Mouse (Mus musculus) heart, embryonic 11.5 days (tissue): ENCODE data around the gene Gng12. TPM values are rescaled to one million over a fixed set of nuclear protein-coding genes. Genes with fewer than 3 reads are reported as not detected.

Source experiments
- ATAC-seq: fragments of 200-750 bp; cut with Nextera tagmentation; replicated peaks from 2 replicates; pipeline ENCODE4 v1.8.0; 2017; ENCODE audit warnings: moderate library complexity; ENCODE audit not compliant: insufficient number of reproducible peaks, low FRiP score, low TSS enrichment
- H3K27ac ChIP-seq: fragments of 300-500 bp; sonication (generic); 2 replicates; pipeline ENCODE4 v1.5.1; 2014; ENCODE audit warnings: mild to moderate bottlenecking, low read depth, low read length
- H3K27me3 ChIP-seq: fragments of 300-500 bp; sonication (generic); 2 replicates; pipeline ENCODE4 v1.6.1; 2014; ENCODE audit warnings: mild to moderate bottlenecking, low read length, mixed read lengths; ENCODE audit not compliant: control insufficient read depth, insufficient read depth
- H3K36me3 ChIP-seq: fragments of 300-500 bp; sonication (generic); 2 replicates; pipeline ENCODE4 v1.6.1; 2014; ENCODE audit warnings: mild to moderate bottlenecking, low read length, moderate library complexity, mixed read lengths; ENCODE audit not compliant: control insufficient read depth, insufficient read depth
- H3K4me1 ChIP-seq: fragments of 300-500 bp; sonication (generic); 2 replicates; pipeline ENCODE4 v1.6.1; 2014; ENCODE audit warnings: low read length; ENCODE audit not compliant: control insufficient read depth, insufficient read depth
- H3K4me2 ChIP-seq: fragments of 300-500 bp; sonication (generic); 2 replicates; pipeline ENCODE4 v1.6.1; 2014; ENCODE audit warnings: mild to moderate bottlenecking, moderate library complexity
- H3K4me3 ChIP-seq: fragments of 300-500 bp; sonication (generic); 2 replicates; pipeline ENCODE4 v1.5.1; 2014; ENCODE audit warnings: low read depth, low read length
- H3K9ac ChIP-seq: fragments of 300-500 bp; sonication (generic); 2 replicates; pipeline ENCODE4 v1.6.1; 2014; ENCODE audit warnings: mild to moderate bottlenecking, low read depth, low read length, moderate library complexity
- H3K9me3 ChIP-seq: fragments of 300-500 bp; sonication (generic); replicated peaks from 2 replicates; pipeline ENCODE4 v1.6.1; 2016; ENCODE audit warnings: low read length; ENCODE audit not compliant: control insufficient read depth
- WGBS: fragments of 180-500 bp; shearing (Covaris S2); extraction: QIAGEN DNeasy Blood & Tissue Kit; methylation state at CpG from one replicate; pipeline ENCODE4 v1.1.7; 2014; ENCODE audit not compliant: insufficient replicate concordance; 5-methylcytosine and 5-hydroxymethylcytosine counted together
- polyA plus RNA-seq: library from polyadenylated mRNA; unstranded; fragments of >200 nt; fragmentation: Nextera tagmentation; extraction: Ambion mirVana; gene quantifications from 2 replicates; pipeline ENCODE4 v1.2.1, GENCODE M21; 2014

Gng12 gene
- polyA plus RNA-seq, 1 experiment from 2014 or later, result 64.0 TPM

DNA sequence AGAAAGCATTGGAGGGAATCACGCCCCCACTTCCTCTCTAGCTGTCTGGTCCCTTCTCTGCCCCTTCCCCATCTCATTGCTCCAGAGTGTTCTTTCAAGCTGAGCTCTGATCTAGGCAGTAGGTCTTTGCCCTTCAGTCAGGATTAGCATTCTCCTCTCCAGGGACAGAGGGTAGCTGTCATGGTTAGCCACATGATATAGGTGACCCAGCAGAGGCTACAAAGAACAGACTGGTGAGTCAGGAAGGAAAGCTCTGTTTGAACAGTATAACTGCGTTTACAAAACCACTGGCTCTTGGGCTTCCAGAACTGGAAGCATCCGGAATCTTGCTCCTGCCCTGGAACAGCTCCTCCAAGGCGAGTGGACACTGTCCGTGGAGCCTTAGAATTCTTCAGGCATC lies 87.9 kb downstream of the Gng12 start:
- no peak overlapping the region for H3K4me2 ChIP-seq
- no peaks in the 10 kb centered on the region for H3K9me3 ChIP-seq
- ATAC-seq, result no peak
- H3K4me1 ChIP-seq, result peaks cover 6% of the 10 kb centered on the region
- no peak overlapping the region for H3K9ac ChIP-seq
- no peak overlapping the region for H3K27ac ChIP-seq
- 78% methylated on average over 5 of the region's 5 CpGs for WGBS
- H3K4me3 ChIP-seq, result no peak overlapping the region
- no peaks in the 10 kb centered on the region for H3K36me3 ChIP-seq
- H3K27me3 ChIP-seq, result no peaks in the 10 kb centered on the region

DNA sequence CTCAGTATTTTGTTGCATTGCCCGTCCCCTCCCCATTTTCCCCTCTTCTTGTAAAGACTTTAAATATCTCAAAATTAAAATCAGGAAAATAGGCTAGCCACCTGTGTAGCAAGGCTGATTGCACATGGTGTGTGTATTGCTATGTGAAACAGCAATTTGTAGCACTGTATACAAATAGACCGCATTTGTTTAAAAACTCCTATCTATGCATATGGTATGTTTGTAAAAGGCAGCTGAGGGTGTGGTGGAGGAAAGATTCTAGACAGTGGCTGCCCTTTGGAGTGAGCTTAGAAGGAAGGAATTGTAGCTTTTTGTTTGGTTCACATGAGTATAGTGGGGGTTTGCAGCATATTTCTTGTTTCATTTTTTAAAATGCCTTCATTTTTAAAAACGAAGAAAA lies 88.5 kb downstream of the Gng12 start:
- Histone ChIP-seq H3K4me2 (no peak overlapping the region), H3K4me1 (peaks cover 6% of the 10 kb centered on the region), H3K9me3 (no peaks in the 10 kb centered on the region), H3K4me3 (no peak overlapping the region), H3K27ac (no peak overlapping the region), H3K27me3 (no peaks in the 10 kb centered on the region), H3K36me3 (no peaks in the 10 kb centered on the region), H3K9ac (no peak overlapping the region)
- no peak for ATAC-seq
- 84% methylated on average over 3 of the region's 3 CpGs for WGBS

GRCm38 (mm10) chr6:66985500-66985899 lies 89.3 kb downstream of the Gng12 start:
- no peaks in the 10 kb centered on the region for H3K27me3 ChIP-seq
- H3K9ac ChIP-seq, result no peak overlapping the region
- 60% methylated on average over 7 of the region's 7 CpGs for WGBS
- peaks cover 6% of the 10 kb centered on the region for H3K4me1 ChIP-seq
- H3K4me3 ChIP-seq, result no peak overlapping the region
- no peak overlapping the region for H3K27ac ChIP-seq
- no peak overlapping the region for H3K4me2 ChIP-seq
- ATAC-seq, result no peak
- H3K36me3 ChIP-seq, result no peaks in the 10 kb centered on the region
- no peaks in the 10 kb centered on the region for H3K9me3 ChIP-seq

DNA sequence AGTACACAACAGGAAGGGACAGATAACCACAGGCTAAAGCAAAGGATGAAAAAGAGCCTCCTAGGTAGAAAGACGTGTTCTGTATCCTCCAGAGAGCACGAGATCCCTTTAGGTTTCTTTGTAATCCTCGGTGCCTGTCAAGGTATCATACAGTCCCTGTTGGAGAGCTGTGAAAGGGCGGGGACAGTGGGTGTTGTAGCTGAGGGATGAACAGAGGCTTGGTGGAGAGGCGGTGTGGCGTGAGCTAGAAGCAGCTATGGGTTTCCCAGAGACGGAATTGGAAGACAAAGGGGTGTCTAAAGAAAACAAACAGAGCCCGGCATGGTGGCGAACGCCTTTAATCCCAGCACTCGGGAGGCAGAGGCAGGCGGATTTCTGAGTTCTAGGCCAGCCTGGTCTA lies 89.9 kb downstream of the Gng12 start:
- Histone ChIP-seq H3K27me3 (no peaks in the 10 kb centered on the region), H3K27ac (no peak overlapping the region), H3K4me2 (no peak overlapping the region), H3K4me1 (peaks cover 6% of the 10 kb centered on the region), H3K4me3 (no peak overlapping the region), H3K9ac (no peak overlapping the region), H3K36me3 (no peaks in the 10 kb centered on the region), H3K9me3 (no peaks in the 10 kb centered on the region)
- ATAC-seq, result no peak
- WGBS, result 83% methylated on average over 12 of the region's 12 CpGs

DNA sequence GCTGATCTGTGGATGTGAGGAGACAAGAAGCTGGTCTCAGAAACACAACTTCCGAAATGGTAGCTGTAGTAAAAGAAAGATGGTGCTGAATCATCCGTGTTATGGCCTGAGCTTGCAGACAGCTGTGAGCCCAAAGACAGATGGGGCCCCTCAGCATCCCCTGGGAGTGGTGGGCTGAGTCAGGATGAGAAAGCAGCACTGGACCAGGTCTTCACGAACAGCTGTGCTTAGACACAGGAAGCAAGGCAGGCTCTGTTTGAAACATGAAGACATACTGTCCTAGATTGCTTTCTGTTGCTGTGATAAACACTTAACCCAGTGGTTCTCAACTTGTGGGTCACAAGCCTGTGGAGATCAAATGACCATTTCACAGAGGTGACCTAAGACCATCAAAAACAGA lies 91.4 kb downstream of the Gng12 start:
- no peaks in the 10 kb centered on the region for H3K27me3 ChIP-seq
- H3K9ac ChIP-seq, result no peak overlapping the region
- H3K4me3 ChIP-seq, result no peak overlapping the region
- WGBS, result 73% methylated on average over 3 of the region's 3 CpGs
- no peak overlapping the region for H3K27ac ChIP-seq
- no peaks in the 10 kb centered on the region for H3K9me3 ChIP-seq
- no peaks in the 10 kb centered on the region for H3K36me3 ChIP-seq
- H3K4me2 ChIP-seq, result no peak overlapping the region
- H3K4me1 ChIP-seq, result peaks cover 11% of the 10 kb centered on the region
- ATAC-seq, result 0 out of 2 replicates have a peak, but pooled peaks have one; percentile 42

DNA sequence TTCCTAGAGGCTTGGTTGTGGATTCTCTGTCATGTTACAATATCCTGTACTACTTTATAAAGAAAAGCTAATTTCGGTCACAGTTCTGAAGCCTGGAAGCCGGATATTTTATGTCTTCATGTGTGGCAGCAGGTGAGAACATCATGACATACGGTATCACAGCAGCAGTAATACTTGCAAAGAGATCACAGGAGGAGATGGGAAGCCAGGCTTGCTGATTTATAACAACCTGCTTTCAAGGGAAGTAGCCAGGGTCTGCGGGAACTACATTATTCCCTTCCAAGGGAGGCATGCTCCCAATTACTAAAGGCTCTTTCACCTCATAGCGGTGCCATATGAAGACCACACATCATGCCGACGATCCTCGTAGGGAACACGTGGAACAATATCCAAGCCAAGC lies 92.2 kb downstream of the Gng12 start:
- no peak overlapping the region for H3K27ac ChIP-seq
- H3K9ac ChIP-seq, result no peak overlapping the region
- no peak overlapping the region for H3K4me3 ChIP-seq
- no peaks in the 10 kb centered on the region for H3K27me3 ChIP-seq
- H3K4me2 ChIP-seq, result no peak overlapping the region
- 92% methylated on average over 9 of the region's 9 CpGs for WGBS
- H3K4me1 ChIP-seq, result peaks cover 12% of the 10 kb centered on the region
- H3K9me3 ChIP-seq, result no peaks in the 10 kb centered on the region
- ATAC-seq, result no peak
- H3K36me3 ChIP-seq, result no peaks in the 10 kb centered on the region

GRCm38 (mm10) chr6:66989037-66989436 lies 92.8 kb downstream of the Gng12 start:
- no peak overlapping the region for H3K27ac ChIP-seq
- no peaks in the 10 kb centered on the region for H3K27me3 ChIP-seq
- peaks cover 12% of the 10 kb centered on the region for H3K4me1 ChIP-seq
- H3K36me3 ChIP-seq, result no peaks in the 10 kb centered on the region
- no peaks in the 10 kb centered on the region for H3K9me3 ChIP-seq
- ATAC-seq, result no peak
- H3K4me2 ChIP-seq, result no peak overlapping the region
- WGBS, result 78% methylated on average over 6 of the region's 6 CpGs
- H3K4me3 ChIP-seq, result no peak overlapping the region
- H3K9ac ChIP-seq, result no peak overlapping the region

- Histone ChIP-seq H3K4me3 (no peak overlapping the region), H3K9ac (no peak overlapping the region), H3K36me3 (no peaks in the 10 kb centered on the region), H3K4me1 (peaks cover 12% of the 10 kb centered on the region), H3K9me3 (no peaks in the 10 kb centered on the region), H3K27me3 (no peaks in the 10 kb centered on the region), H3K27ac (no peak overlapping the region), H3K4me2 (no peak overlapping the region)
- 62% methylated on average over 3 of the region's 3 CpGs for WGBS
- no peak for ATAC-seq
These were observed 93.3 kb downstream of the Gng12 start for GRCm38 (mm10) chr6:66989518-66989917.

GRCm38 (mm10) chr6:66992232-66992631 lies 96.0 kb downstream of the Gng12 start:
- Histone ChIP-seq H3K27ac (no peak overlapping the region), H3K4me2 (no peak overlapping the region), H3K4me1 (peaks cover 6% of the 10 kb centered on the region; the same call in 1 of the 2 replicates), H3K36me3 (no peaks in the 10 kb centered on the region), H3K4me3 (no peak overlapping the region), H3K9ac (no peak overlapping the region), H3K9me3 (no peaks in the 10 kb centered on the region), H3K27me3 (no peaks in the 10 kb centered on the region)
- 54% methylated on average over 9 of the region's 9 CpGs for whole genome bisulfite sequencing
- ATAC-seq, result no peak
